Mouse (Mus musculus) lung, adult 2 months (tissue): Measurements from ENCODE around the gene Prrt4.

Experiments used
- CTCF ChIP-seq: fragments of 200-500 bp; IDR thresholded peaks from 2 replicates; pipeline ENCODE4 v1.5.1; 2011; ENCODE audit warnings: mild to moderate bottlenecking, low read length, control low read depth; ENCODE audit not compliant: insufficient read depth
- POLR2A ChIP-seq: fragments of 200-500 bp; IDR thresholded peaks from 2 replicates; pipeline ENCODE4 v1.6.1; 2011; ENCODE audit warnings: low read depth, mild to moderate bottlenecking, control low read depth, low read length, borderline replicate concordance; ENCODE audit errors: extremely low read depth

DNA sequence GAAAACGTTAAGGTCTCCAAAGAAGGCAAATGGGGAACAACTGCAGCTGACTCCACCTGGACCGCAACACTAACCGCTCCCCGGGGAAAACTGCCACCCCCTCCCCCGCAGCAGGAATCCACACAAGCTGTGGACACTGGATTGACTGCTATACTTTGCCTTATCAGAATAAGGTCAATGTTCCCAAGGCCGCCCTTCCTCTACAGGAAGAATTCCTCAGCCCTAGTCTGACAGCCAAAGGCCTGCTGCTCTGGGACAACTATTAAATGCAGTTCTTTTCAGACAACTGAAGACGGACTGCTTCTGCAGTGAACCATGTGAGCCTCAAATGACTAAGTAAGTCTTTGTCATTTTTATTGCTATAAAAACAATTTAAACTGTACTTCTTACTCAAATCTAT lies 32.7 kb downstream of the Prrt4 start:
- TF ChIP-seq CTCF (no peak), POLR2A (no peak)
